15 mouse cellular contexts compared by ENCODE assay signal in genomic region chr15:100727834-100728233, GRCm38 (mm10). TPM values are rescaled to one million over a fixed set of nuclear protein-coding genes. Genes with fewer than 3 reads are reported as not detected.
DNase-seq lines count a peak whose midpoint lies in the region; ATAC-seq and TF ChIP-seq lines count a peak whose summit lies in the region.
"Had no signal": no experiment of that assay in that cellular context is flagged by ENCODE, and none has a peak within 500 bp of the region (broad histone marks: within the 10 kb centered on the region; RNA-seq: fewer than 3 reads in every experiment).

No protein-coding gene starts in this region.

- H3K4me3 ChIP-seq in lung, postnatal 0 days (ENCODE audit: low read depth, low read length): no peak overlapping the region
- H3K4me3 ChIP-seq: heart, embryonic 13.5 days; neural tube, embryonic 12.5 days had no signal

- H3K4me2 ChIP-seq in lung, postnatal 0 days (replicated peaks; ENCODE audit: low read depth, low read length): no peak overlapping the region
- H3K4me2 ChIP-seq: kidney, embryonic 15.5 days had no signal

- H3K4me1 ChIP-seq in lung, postnatal 0 days (ENCODE audit: insufficient read depth, low read depth, low read length): 0 out of 2 replicates have a peak, but pooled peaks cover 6% of the 10 kb centered on the region

- peak; percentile 50 for DNase-seq in urinary bladder, postnatal 14 days (ENCODE audit: low spot score)
- DNase-seq in urinary bladder, postnatal 4 days (ENCODE audit: low spot score in 2 of 2): no peak
- DNase-seq in large intestine, adult 2 months (ENCODE audit: low read depth, low spot score): peak; percentile 85
- DNase-seq in left cerebral cortex, adult 8-10 months (ENCODE audit: low spot score in 2 of 2): no peak
- DNase-seq in lung, postnatal 0 days (ENCODE audit: low spot score): no peak
- no peak for DNase-seq in right cerebral cortex, postnatal 4 days
- DNase-seq: cerebellum, postnatal 10 days; heart, postnatal 36 days had no signal

- H3K27ac ChIP-seq in lung, postnatal 0 days (ENCODE audit: low read length): no peak overlapping the region
- H3K27ac ChIP-seq: heart, embryonic 13.5 days; kidney, embryonic 15.5 days; liver, embryonic 14.5 days; neural tube, embryonic 12.5 days had no signal

- 31% methylated on average over 11 of the region's 11 CpGs for WGBS in large intestine, adult 2 months
- 66% methylated on average over 11 of the region's 11 CpGs for WGBS in lung, postnatal 0 days

- no peak for TF ChIP-seq EP300 in lung, postnatal 0 days (IDR thresholded peaks at IDR 0.05)

- H3K9me3 ChIP-seq in lung, postnatal 0 days (ENCODE audit: low read length): no peaks in the 10 kb centered on the region
- H3K9me3 ChIP-seq: heart, embryonic 13.5 days; kidney, embryonic 15.5 days; megakaryocyte, embryonic 14.5 days; neural tube, embryonic 12.5 days had no signal

- no peak for TF ChIP-seq CTCF in lung, postnatal 0 days (IDR thresholded peaks at IDR 0.05)

- ATAC-seq in activated CD4-positive, CD25-positive, alpha-beta regulatory T cell, adult 4 months: peak; percentile 20
- no peak; the same call in 1 of the 2 replicates for ATAC-seq in lung, postnatal 0 days
- ATAC-seq: hindbrain, embryonic 16.5 days had no signal

- no peaks in the 10 kb centered on the region for H3K36me3 ChIP-seq in lung, postnatal 0 days (ENCODE audit: insufficient read depth, low read length)
- H3K36me3 ChIP-seq: heart, embryonic 13.5 days; kidney, embryonic 15.5 days; neural tube, embryonic 12.5 days had no signal

- no peak overlapping the region for H3K9ac ChIP-seq in lung, postnatal 0 days (replicated peaks; ENCODE audit: low read depth)
- H3K9ac ChIP-seq: heart, embryonic 13.5 days; kidney, embryonic 15.5 days; liver, embryonic 14.5 days; neural tube, embryonic 12.5 days had no signal

- peaks cover 26% of the 10 kb centered on the region for H3K27me3 ChIP-seq in lung, postnatal 0 days (replicated peaks; ENCODE audit: insufficient read depth, low read length)

RNA-seq across cellular contexts. Expression of gene Galnt6, which starts 1.3 kb away (rescaled TPM):
- 10 to 100 TPM; 52.5 to 78.9 TPM for polyA plus RNA-seq in activated CD4-positive, CD25-positive, alpha-beta regulatory T cell, adult 4 months (2017; shearing (Covaris generic))
- 48.3 and 70.0 TPM in 2 replicates for polyA plus RNA-seq in large intestine, adult 2 months (2012; rRNA removed)
- 10 to 100 TPM; 12.4 to 15.1 (median 14.4) TPM for total RNA-seq in left cerebral cortex, adult 8-10 months (2022)
- 1.2 TPM in 2 replicates for polyA plus RNA-seq in lung, postnatal 0 days (2015; fragmentation: Nextera tagmentation; extraction: Ambion mirVana)

RNA-seq across cellular contexts. Expression of gene Slc4a8, which starts 33.7 kb away (rescaled TPM):
- 10 to 100 TPM in 1 of 2 experiments, 1 to 10 TPM in 1; 8.6 to 10.2 TPM for polyA plus RNA-seq in activated CD4-positive, CD25-positive, alpha-beta regulatory T cell, adult 4 months (2017; shearing (Covaris generic))
- polyA plus RNA-seq in large intestine, adult 2 months (2012; rRNA removed): 1.2 and 1.8 TPM in 2 replicates
- total RNA-seq in left cerebral cortex, adult 8-10 months (2022): 10 to 100 TPM; 60.5 to 73.8 (median 69.8) TPM
- polyA plus RNA-seq in lung, postnatal 0 days (2015; fragmentation: Nextera tagmentation; extraction: Ambion mirVana): 3.9 and 5.5 TPM in 2 replicates

RNA-seq across cellular contexts. Expression of gene Cela1, which starts 40.1 kb away (rescaled TPM):
- 10 to 100 TPM in 1 of 2 experiments, 1 to 10 TPM in 1; 6.7 to 10.3 TPM for polyA plus RNA-seq in activated CD4-positive, CD25-positive, alpha-beta regulatory T cell, adult 4 months (2017; shearing (Covaris generic))
- 13.7 and 21.9 TPM in 2 replicates for polyA plus RNA-seq in large intestine, adult 2 months (2012; rRNA removed)
- total RNA-seq in left cerebral cortex, adult 8-10 months (2022): 1 to 10 TPM; 1.7 to 5.8 (median 4.5) TPM
- polyA plus RNA-seq in lung, postnatal 0 days (2015; fragmentation: Nextera tagmentation; extraction: Ambion mirVana): 5.0 and 11.4 TPM in 2 replicates

RNA-seq across cellular contexts. Expression of gene Bin2, which starts 58.5 kb away (rescaled TPM):
- 100 to 1,000 TPM; 348 to 423 TPM for polyA plus RNA-seq in activated CD4-positive, CD25-positive, alpha-beta regulatory T cell, adult 4 months (2017; shearing (Covaris generic))
- 4.5 and 9.9 TPM in 2 replicates for polyA plus RNA-seq in large intestine, adult 2 months (2012; rRNA removed)
- 10 to 100 TPM in 1 of 4 experiments, 1 to 10 TPM in 3; 6.8 to 10.0 (median 7.6) TPM for total RNA-seq in left cerebral cortex, adult 8-10 months (2022)
- 4.2 and 4.5 TPM in 2 replicates for polyA plus RNA-seq in lung, postnatal 0 days (2015; fragmentation: Nextera tagmentation; extraction: Ambion mirVana)

Comparison
In these comparisons a context has a peak if more than half of its experiments do, and no peak if none do; other contexts are left out.
1. DNase-seq: peak in urinary bladder, postnatal 14 days (single experiment) and large intestine, adult 2 months (single experiment); none in urinary bladder, postnatal 4 days (0 of 2), left cerebral cortex, adult 8-10 months (0 of 2), lung, postnatal 0 days (single experiment) and right cerebral cortex, postnatal 4 days (single experiment).
2. RNA of gene Galnt6, which starts 1.3 kb away (polyA plus RNA-seq): 52.5 to 78.9 TPM in activated CD4-positive, CD25-positive, alpha-beta regulatory T cell, adult 4 months and 48.3 to 70.0 TPM in large intestine, adult 2 months; 1.2 TPM in lung, postnatal 0 days; every median in the first group is over 10 times any median in the second.